Mouse (Mus musculus) cerebellum, adult 11-12 months (tissue): ENCODE results near the gene Samd7.

Source experiments
- DNase-seq: peaks from one replicate; pipeline ENCODE4 v3.0.0; 2022

Samd7 gene

DNA sequence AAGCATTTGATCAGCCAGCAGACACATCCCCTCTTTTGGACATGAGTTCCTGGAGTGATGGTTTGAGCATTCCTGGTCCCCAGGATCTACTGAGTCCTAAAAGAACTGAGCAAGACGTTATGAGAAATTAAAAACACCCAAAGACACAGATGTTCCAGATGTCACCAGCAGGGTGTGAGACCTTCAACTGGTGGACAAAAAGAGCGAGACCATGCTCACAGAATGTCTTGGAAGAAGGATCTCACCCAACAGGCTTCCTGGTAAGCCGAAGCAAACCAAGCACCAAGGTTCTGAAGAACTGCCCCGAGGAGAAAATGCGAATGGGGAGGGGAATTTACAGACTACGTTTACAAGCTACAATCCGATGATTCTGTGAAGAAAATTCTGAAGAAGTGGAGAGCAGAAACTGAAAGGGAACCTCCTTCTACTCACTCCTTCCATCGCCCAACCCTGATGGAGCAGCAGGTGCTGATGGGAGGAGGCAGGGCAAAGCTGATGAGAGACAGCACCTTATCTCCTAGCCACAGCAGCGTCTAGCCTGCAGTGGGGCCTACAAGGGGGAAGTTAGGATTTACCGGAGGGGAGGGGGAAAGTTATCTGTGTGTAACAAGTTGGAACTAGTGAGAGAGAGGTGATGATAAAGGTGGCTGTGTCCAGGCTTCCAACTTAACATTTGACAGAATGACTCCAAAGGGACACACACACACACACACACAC lies 19.4 kb downstream of the Samd7 start:
- DNase-seq, result no peak

DNA sequence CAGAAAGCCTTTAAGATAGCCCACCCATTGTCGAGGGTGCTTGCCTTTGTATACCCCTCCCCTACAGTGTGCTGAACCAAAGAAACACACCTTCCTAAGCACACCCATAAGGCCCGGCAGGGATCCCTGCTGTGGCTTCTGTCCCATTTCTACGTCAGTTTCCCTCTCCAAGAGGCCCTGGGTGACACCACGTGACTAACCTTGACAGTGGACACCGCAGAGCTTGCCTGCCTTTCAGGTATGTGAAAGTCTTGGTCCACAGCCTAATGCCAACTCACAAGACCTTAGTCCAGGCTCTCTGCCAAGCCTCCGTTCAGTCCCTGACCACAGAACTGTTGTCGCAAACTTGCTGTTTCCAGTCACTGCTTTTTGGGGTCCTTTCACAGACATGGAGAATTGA lies 20.1 kb downstream of the Samd7 start:
- no peak for DNase-seq

DNA sequence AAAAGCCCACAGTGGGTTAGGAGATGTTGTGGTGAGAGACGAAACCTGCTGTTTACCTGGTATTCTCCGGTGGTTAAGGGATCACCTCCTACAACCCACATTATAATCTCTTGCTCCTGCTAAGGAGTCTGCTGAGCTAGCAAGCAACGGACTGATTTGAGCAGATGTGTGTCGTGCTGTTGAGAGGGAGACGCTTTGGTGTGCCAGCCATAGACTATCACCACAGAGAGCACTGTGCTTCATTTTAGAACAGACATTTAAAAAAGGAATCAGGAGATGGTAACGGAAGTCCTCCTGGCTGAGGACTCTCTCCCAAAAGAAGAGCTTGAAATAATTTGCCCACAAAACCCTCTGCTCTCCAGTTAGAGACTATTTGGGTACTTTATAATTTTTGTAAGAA lies 21.2 kb downstream of the Samd7 start:
- no peak for DNase-seq

- no peak for DNase-seq
These were observed 23.8 kb downstream of the Samd7 start for GRCm38 (mm10) chr3:30769755-30770515.

GRCm38 (mm10) chr3:30771560-30771959 lies 25.5 kb downstream of the Samd7 start:
- no peak for DNase-seq

GRCm38 (mm10) chr3:30772631-30773030 lies 26.5 kb downstream of the Samd7 start:
- no peak for DNase-seq

DNA sequence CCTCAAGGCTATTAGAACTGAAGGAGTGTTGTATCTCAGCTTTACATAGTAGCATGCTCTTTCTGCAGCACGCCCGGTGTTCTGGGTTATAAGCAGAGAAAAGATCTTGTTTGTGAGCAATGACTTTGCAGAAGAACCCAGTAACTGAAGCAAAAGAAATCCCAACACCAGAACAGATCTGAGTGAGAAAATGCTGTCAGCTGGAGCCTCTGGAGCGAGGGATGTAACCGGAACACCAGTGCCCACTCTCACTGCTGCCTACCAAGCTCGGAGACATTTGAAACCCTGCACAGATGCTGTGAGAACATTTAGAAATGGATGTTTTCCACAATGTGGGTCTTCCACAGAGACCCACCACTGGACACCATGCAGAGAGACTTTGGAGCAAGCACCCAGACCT lies 28.6 kb downstream of the Samd7 start:
- DNase-seq, result no peak

DNA sequence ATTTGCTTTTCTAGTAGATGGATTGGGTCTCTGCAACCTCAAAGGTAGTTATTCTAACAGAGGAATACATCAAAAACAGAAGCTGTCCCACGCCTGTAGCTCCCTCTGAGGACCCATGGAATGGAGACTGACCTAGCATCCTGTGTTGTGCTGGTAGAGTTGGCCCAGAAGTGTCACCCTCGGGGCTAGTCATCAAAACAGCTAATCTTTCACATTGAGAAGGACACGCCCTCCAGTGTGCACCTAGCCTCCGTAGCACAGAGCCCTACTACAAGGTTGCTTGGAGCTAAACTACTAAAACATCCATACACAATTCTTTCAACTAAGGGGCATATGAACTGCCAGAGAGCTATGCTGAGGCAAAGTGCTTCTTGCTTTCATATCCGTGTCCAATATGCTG lies 31.9 kb downstream of the Samd7 start:
- DNase-seq, result no peak

DNA sequence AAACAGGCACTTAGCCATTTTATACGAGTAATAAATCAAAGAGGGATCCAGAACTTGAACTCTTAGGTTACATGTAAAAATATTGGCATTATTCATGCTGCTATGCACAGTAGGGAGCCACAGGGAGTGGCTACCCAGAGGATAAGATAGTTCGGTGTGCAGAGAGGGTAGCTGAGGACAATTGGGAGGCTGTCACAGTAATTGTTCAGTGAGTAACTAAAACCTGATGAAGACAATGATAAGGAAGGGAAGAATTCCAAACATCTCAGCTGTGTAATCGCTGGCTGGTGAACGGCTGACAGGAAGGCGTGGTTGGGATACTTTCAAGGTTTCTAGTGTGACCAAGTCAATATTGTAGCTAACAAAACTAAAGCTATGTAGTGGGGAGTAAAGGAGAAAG lies 42.4 kb downstream of the Samd7 start:
- no peak for DNase-seq

- DNase-seq, result peak; percentile 92
These were observed 46.8 kb downstream of the Samd7 start, which contains the start of gene Sec62 for GRCm38 (mm10) chr3:30792737-30793402. TSS of gene Sec62 (plus strand) at chr3:30792875.

DNA sequence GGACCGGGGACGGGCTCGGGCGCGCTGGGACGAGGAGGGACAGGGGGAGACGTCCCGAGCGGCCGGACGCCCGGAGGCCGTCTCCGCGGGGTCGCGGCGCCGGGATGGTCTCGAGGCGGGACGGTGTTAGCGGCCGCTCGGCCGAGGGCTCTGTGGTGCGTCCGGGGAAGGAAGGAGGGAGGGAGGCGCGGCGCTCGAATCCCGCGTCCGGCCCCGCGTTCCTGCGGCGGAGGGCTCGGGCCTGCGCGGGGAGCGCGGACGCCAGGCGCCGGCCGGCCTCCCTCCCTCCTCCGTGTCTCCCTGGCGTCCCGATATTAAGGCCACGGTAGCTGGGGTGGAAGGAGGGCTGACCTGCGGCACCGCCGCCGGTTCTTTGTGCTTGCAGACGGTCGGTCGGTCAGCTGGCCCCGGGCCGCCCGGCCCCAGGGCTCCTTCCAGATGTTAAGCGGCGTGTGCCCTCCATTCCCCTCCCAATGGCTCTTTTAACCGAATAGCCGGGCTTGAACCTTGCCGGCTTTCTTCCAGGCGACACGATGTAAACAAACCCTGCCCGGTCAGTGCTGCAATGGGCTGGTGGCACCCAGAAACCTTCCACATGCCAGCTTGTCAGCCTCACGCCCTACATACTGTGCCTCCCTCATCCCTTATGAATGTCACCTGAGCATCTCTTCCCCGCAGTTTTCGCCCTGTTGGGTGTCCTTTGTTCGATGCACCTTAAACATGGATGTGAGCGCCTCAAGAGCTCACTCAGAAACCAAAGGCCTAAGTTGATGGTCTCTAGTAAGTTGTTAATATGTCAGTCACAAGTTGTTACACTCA lies 47.5 kb downstream of the Samd7 start:
- peak; percentile 61 for DNase-seq

- no peak for DNase-seq
These were observed 56.1 kb downstream of the Samd7 start for GRCm38 (mm10) chr3:30802171-30802570.

DNA sequence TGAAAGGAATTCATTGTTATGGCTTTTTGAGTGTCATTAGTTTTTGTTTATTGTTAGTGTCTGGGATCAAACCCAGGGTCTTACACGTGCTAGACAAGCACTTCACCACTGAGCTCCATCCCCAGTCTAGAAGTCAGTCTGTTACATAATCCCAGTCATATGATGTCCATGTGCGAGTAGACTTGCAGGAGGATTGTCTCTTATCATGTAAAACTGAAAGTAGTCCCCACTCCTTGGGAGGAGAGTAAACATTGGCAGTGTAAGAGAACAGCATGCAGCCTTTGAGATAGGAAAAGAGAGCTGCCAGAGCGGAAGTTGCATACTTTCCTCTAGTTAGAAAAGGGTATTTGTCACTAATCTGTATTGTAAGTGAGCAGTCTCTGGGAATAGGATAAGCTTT lies 66.8 kb downstream of the Samd7 start:
- no peak for DNase-seq
